Mouse (Mus musculus): ENCODE data around the gene Nupl1.

The Nupl1 gene

DNA sequence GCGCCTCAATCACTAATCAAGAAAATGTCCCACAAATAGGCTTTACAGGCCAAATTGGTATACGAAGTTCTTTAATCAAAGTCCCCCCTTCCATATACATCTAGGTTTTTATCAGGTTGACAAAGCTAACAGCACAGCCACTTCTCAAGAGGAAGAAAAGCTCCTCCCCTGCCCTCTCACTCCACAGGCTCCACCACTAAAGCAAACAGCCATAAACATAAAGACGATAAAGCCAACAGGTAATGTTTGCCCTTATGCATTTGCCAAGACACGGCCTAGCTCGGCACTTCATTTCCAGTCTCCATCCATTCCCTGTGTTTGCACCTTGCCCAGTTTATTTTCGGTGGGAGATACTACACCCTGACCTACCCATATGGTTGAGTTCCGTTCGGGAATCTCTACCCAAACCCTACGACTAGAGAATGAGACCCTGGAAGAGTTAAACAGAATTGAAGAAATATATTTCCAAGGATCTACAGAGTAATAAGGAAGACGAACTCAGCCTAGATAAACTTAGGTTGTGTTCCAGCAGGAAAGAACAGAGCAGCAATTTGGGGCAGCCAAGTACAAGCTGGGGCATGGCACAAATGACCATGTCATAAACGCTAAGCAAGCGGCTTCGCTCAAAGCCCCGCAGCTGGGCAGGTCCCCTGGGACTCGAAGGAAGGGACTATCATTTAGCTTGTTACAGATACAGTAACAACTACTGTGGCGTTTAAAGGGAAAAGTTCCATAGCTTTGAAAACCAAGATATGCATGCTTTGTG lies 80.2 kb downstream of the Nupl1 start:
- in situ Hi-C loops (cut with MboI; ENCODE audit: low sequenced_read_pairs) = no loop called here

DNA sequence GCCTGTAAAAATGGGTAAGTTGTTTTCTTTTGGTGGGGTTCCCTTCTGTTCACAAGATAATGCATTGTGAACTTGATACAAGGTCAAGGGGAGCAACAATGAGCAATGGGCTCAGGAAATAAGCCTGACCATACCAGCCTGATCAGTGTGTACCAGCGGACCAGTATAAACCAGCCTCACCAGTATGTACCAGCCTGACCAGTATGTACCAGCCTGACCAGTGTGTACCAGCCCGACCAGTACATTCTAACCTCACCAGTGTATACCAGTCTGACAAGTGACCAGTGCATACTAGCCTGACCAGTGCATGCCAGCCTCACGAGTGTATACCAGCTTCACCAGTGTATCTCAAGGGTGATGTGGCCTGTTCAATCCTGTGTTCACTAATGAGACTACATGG lies 87.9 kb downstream of the Nupl1 start:
- in situ Hi-C loops (cut with MboI; ENCODE audit: low sequenced_read_pairs) = no loop called here

GRCm38 (mm10) chr14:60152373-60152772 lies 98.9 kb downstream of the Nupl1 start:
- in situ Hi-C loops (cut with MboI; ENCODE audit: low sequenced_read_pairs) = no loop called here

GRCm38 (mm10) chr14:60148893-60149292 lies 102.3 kb downstream of the Nupl1 start:
- in situ Hi-C loops (cut with MboI; ENCODE audit: low sequenced_read_pairs) = no loop called here

DNA sequence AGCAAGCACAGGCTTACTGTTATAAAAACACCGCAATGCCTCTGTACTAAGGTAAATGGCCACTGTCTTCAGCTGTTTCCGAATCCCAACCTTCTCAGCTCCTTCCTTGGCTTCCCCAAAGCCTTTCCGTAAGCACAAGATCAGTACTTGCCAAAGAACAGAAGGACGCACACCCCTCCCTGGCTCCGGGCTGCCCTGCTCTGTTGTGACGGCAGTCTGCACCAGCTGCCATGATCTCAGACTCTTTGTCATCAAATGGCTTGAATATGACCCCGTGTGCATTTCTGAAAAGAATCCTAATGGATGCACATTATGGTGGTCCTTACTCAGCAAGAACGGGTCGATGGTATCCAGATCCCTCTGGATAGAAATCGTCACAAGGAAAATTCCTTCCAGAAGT lies 108.0 kb downstream of the Nupl1 start:
- in situ Hi-C loops (cut with MboI; ENCODE audit: low sequenced_read_pairs) = no loop called here

DNA sequence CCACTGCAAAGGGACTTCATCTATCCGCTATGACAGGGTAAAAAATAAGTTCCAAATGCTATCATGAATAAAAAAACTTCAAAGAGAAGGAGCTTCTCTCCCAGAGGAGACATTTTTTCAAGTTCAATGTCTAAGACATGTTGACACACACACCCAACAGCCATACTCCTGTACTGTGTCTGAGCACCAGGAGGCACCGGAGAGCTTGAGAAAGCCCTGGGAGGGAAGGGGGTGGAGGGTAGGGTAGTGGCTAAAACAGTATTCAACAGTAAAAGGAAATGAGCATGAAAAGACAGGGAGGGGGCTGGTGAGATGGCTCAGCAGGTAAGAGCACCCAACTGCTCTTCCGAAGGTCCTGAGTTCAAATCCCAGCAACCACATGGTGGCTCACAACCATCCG lies 112.9 kb downstream of the Nupl1 start:
- in situ Hi-C loops (cut with MboI; ENCODE audit: low sequenced_read_pairs) = no loop called here

- in situ Hi-C loops (cut with MboI; ENCODE audit: low sequenced_read_pairs) = no loop called here
Measured at GRCm38 (mm10) chr14:60137812-60138211, 113.4 kb downstream of the Nupl1 start.

DNA sequence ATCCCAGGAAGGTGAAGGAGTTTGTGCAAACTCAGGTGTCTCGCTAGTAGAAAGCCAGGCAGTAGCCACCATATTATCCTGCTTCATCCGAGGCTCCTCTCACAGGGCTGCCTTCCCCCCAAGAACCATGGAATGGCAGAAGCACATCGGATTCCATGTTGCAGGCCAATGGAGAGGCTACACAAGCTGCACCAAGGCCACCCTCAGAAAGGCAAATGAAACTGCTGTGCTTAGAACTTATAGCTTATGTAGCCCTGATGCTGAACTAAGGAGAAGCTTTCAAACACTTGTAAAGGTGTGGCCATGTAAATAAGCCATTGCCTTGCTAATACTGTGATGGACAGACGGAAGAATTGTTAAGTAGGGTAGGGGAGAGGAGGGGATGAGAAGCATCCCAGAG lies 115.4 kb downstream of the Nupl1 start:
- in situ Hi-C loops (cut with MboI; ENCODE audit: low sequenced_read_pairs) = no loop called here

DNA sequence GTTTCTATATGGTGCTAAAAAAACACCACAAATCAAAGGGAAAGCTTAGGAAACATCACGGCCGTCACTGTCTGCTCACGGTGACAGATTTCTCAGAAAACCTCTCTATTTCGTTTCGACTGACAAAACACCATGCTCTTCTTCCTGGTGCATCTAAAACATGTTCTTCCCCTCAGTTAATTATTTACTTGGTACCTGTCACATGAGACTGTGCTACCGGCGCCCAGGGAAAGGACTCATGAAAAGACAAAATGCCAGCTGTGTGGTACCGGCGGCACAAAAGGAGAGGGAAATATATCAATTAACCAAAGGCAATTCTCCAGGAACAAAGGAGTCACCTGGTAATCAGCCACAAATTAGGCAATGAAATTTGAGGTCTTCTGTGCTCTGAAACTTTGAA lies 116.5 kb downstream of the Nupl1 start:
- in situ Hi-C loops (cut with MboI; ENCODE audit: low sequenced_read_pairs) = no loop called here

Measured in CH12F3 (cell line).